Mouse (Mus musculus): Measurements from ENCODE around the gene Olfr518. TPM values are rescaled to one million over a fixed set of nuclear protein-coding genes. Genes with fewer than 3 reads are reported as not detected.

The Olfr518 gene
- not detected in 2 replicates for polyA plus RNA-seq (2012)

DNA sequence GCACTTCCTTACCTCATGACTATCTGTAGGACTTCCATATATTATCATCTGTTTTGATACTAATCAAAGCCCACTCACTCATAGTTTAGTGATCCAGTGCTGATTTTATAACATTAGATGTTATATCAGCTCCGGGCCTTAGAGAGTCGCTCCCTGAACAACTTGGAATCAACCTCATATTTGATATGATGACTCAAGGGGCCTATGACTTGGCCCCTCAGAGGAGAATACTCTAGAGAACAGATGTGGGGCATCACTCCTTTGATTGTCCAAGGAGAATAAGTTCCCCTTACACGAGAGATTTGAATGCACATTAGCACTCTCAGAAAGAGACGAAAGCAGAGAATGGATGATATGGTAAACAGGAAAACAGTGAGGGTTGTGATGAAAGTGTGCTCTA, at the start of gene Olfr518:
TSS of gene Olfr518 (minus strand) at position 101 of the 400 bp plus-strand sequence.

DNA sequence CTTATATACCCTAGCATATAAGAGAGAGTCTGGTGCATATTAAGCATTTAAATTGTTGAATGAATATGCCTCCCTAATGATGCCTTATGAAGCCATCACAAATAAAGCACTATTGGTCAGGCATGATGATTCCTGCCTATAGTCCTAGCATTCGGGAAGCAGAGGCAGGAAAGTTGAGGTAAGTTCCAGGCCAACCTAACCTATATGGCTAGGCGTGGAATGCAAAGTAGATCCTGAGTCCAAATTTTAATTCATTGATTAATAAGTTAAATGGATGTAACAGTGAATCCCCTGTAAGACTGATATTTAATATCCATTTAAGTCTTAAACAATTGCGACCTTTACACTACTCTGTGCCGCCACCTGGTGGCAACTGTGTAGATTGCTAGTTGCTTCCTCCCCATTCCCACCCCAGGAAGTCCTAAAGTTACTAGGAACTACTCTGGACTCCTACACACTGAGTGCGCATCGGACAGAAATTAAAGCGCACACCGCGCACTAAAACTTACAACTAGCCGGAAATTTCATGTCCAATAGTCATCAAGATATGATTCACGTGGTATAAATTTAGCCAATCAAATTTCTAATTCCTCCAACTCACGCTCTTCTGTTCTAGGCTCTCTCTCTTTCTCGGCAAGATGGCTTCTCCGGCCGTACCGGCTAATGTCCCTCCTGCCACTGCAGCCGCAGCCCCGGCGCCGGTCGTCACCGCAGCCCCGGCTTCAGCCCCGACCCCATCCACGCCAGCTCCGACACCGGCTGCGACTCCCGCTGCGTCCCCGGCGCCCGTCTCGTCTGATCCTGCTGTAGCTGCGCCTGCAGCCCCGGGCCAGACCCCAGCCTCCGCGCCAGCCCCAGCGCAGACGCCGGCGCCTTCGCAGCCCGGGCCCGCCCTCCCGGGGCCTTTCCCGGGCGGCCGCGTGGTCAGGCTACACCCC, 49.3 kb upstream of the Olfr518 start, which contains the start of gene Eif3f:
TSS of gene Eif3f (plus strand) at position 624 of the 938 bp plus-strand sequence.

DNA sequence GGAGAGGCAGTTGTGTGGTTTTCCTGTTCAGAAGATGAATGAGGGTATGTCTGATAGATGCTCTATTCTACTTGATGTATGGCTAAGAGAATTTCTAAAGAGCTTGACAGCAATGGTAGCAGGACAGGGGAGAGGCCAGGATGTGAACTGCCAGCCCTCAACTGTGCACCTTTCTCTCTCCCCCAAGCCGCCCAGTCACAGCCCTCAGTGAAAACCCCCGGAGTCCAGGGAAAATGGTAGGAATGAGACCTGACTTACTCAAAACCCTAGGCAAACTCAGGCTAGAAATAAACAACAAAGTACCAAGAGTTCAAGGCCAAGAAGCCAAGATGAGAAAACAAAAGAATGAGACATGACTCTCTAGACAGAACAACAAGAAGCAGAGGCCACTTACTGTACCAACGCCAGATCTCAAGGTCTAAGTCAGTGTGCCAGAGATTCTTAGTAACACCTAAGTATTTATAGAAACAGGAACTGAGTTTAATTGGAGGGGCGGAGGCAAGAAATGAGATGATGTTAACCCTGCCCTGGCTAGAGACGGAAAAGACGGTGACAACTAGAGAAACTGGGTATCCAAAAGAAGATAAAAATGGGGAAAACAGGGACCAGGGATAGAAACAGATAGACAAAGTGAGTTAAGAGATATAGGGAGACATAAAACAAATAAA, 45.1 kb upstream of the Olfr518 start, which contains the start of gene Nlrp10:
TSS of gene Nlrp10 (minus strand) at position 453 of the 668 bp plus-strand sequence.

DNA sequence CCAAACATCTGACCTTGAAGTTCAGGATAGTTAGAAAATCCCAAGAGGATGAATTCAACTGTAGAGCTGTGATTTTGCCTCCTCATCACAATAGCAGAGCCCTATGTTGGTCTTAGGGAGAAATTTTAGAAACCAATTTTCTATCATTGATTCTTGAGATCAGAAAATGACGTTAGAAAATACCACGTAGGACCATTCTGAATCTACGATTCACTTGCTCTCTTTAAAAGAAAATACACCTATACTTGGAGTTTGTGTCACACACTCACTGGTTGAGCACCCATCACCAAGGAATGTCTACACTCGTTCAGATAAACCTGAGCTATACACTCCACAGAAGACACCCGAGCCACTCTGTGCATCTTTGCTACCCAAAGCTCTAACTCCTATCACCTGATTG, 9.5 kb upstream of the Olfr518 start, which contains the start of gene Olfr519:
TSS of gene Olfr519 (minus strand) at position 101 of the 400 bp plus-strand sequence.

DNA sequence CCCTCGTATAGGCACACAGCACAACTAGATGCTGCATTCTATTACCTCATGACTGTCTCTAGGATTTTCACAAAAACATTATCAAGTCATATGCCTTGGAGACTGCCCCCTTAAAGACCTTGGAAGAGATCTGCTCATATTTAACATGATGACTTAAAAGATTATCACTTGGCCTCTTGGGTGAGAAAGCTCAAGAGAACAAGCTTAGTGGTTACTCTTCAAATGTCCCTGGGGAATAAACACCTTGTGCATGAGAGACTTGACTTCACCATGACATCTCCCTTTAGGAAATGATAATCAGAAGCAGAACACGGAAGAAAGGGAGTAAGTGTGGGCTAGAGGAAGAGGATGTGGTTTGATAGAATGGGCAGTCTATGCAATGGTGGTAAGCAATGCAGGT, 12.5 kb downstream of the Olfr518 start, which contains the start of gene Olfr517:
TSS of gene Olfr517 (minus strand) at position 101 of the 400 bp plus-strand sequence.

DNA sequence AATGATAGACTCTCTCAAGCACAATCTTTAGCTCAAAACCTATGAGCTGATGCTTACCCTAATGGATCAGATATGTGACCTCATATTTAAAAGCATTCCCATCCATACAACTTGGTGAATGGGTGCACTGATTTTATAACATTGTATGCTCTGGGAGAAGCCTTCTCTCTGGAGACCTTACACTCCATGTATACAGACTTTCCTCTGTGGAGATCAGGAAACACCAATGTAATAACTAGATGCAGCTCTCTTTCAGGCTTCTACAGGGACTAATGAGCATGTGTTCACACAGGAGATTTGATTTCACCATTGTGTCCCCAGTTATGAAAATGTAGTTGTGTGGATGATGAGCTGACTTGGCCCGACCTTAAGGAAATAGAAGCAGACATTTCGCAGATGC, 34.4 kb downstream of the Olfr518 start, which contains the start of gene Olfr516:
TSS of gene Olfr516 (minus strand) at position 101 of the 400 bp plus-strand sequence.

Other genes with a start within 250 kb of the Olfr518 start
- gene Olfr509, start 233.1 kb downstream of the Olfr518 start, polyA plus RNA-seq (2012): 0.02 TPM in 1 of 2 replicates, not detected in the other
- not detected in 2 replicates for gene Olfr510, start 218.6 kb downstream of the Olfr518 start, polyA plus RNA-seq (2012)
- not detected in 2 replicates for gene Olfr512, start 171.7 kb downstream of the Olfr518 start, polyA plus RNA-seq (2012)
- gene Olfr513, start 134.0 kb downstream of the Olfr518 start, polyA plus RNA-seq (2012): not detected in 2 replicates
- gene Olfr514, start 59.0 kb downstream of the Olfr518 start, polyA plus RNA-seq (2012): not detected in 2 replicates
- not detected in 2 replicates for gene Olfr516, start 34.5 kb downstream of the Olfr518 start, polyA plus RNA-seq (2012)
- gene Olfr517, start 12.6 kb downstream of the Olfr518 start, polyA plus RNA-seq (2012): not detected in 2 replicates
- not detected in 2 replicates for gene Olfr519, start 9.4 kb upstream of the Olfr518 start, polyA plus RNA-seq (2012)
- 0.13 and 0.15 TPM in 2 replicates for gene Nlrp10, start 45.2 kb upstream of the Olfr518 start, polyA plus RNA-seq (2012)
- 565 and 621 TPM in 2 replicates for gene Eif3f, start 49.4 kb upstream of the Olfr518 start, polyA plus RNA-seq (2012)
- 0.01 TPM in 1 of 2 replicates, not detected in the other for gene Tub, start 65.3 kb upstream of the Olfr518 start, polyA plus RNA-seq (2012)
- gene Ric3, start 198.3 kb upstream of the Olfr518 start, polyA plus RNA-seq (2012): 0.89 and 0.95 TPM in 2 replicates